In the genomic region with DNA sequence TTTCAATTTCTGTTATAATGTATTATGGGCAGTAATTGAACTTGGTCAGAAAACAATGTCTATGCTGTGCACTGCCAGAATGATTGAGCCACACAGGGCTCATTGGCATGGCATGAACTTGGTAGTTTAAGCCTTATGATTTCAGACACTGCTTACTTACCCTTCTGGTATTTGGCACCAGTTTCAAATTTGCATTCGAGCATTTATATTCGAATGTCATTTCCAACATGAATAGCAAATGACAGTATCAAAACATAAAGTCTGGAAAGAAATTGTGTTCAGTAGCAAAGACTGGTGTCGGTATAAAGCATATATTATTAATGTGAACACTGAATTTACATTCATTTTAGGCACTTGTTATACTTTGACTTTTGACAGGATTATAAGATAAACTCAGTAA, we compare ENCODE assay signal across 26 mouse cellular contexts. TPM values are rescaled to one million over a fixed set of nuclear protein-coding genes. Genes with fewer than 3 reads are reported as not detected.
"Had no signal": no experiment of that assay in that cellular context is flagged by ENCODE, and none has a peak within 500 bp of the region (broad histone marks: within the 10 kb centered on the region; RNA-seq: fewer than 3 reads in every experiment).

No protein-coding gene starts in this region.

- H3K4me2 ChIP-seq: embryonic facial prominence, embryonic 12.5 days; embryonic facial prominence, embryonic 13.5 days; embryonic facial prominence, embryonic 15.5 days; forebrain, embryonic 12.5 days; forebrain, embryonic 15.5 days had no signal

- DNase-seq: cerebellum, adult 9-10 months; cerebellum, adult 9-11 months; cerebellum, postnatal 10 days; cerebellum, postnatal 14 days; cerebellum, postnatal 25 days; cerebellum, postnatal 36 days; embryo, embryonic 11 days; forebrain, postnatal 0 days; gastrocnemius, adult 2 months; gastrocnemius, postnatal 10 days; gastrocnemius, postnatal 14 days; gastrocnemius, postnatal 25 days; gastrocnemius, postnatal 36 days; heart, adult 11 months; heart, adult 18-20 months; heart, adult 2 months had no signal

- H3K9me3 ChIP-seq: embryonic facial prominence, embryonic 10.5 days; embryonic facial prominence, embryonic 12.5 days; embryonic facial prominence, embryonic 13.5 days; embryonic facial prominence, embryonic 15.5 days; forebrain, embryonic 10.5 days; forebrain, embryonic 12.5 days; forebrain, embryonic 15.5 days; heart, embryonic 10.5 days had no signal

- H3K27me3 ChIP-seq: embryonic facial prominence, embryonic 12.5 days; embryonic facial prominence, embryonic 13.5 days; embryonic facial prominence, embryonic 15.5 days; forebrain, embryonic 12.5 days; forebrain, embryonic 15.5 days had no signal

- H3K4me3 ChIP-seq: embryonic facial prominence, embryonic 10.5 days; embryonic facial prominence, embryonic 12.5 days; embryonic facial prominence, embryonic 13.5 days; embryonic facial prominence, embryonic 15.5 days; erythroblast, embryonic 14.5 days; forebrain, embryonic 10.5 days; forebrain, embryonic 12.5 days; forebrain, embryonic 15.5 days; gastrocnemius, adult 2 months; heart, adult 2 months; heart, embryonic 10.5 days had no signal

- H3K27ac ChIP-seq: embryonic facial prominence, embryonic 10.5 days; embryonic facial prominence, embryonic 12.5 days; embryonic facial prominence, embryonic 13.5 days; embryonic facial prominence, embryonic 15.5 days; forebrain, embryonic 10.5 days; forebrain, embryonic 12.5 days; forebrain, embryonic 15.5 days; gastrocnemius, adult 2 months; heart, adult 2 months; heart, embryonic 10.5 days had no signal

- H3K36me3 ChIP-seq: embryonic facial prominence, embryonic 10.5 days; embryonic facial prominence, embryonic 12.5 days; embryonic facial prominence, embryonic 13.5 days; embryonic facial prominence, embryonic 15.5 days; forebrain, embryonic 10.5 days; forebrain, embryonic 12.5 days; forebrain, embryonic 15.5 days; heart, embryonic 10.5 days had no signal

- H3K9ac ChIP-seq: embryonic facial prominence, embryonic 12.5 days; embryonic facial prominence, embryonic 13.5 days; embryonic facial prominence, embryonic 15.5 days; forebrain, embryonic 12.5 days; forebrain, embryonic 15.5 days; forebrain, postnatal 0 days had no signal

- H3K4me1 ChIP-seq: embryonic facial prominence, embryonic 12.5 days; embryonic facial prominence, embryonic 15.5 days; heart, embryonic 10.5 days had no signal

- ATAC-seq: forebrain, embryonic 15.5 days; forebrain, embryonic 16.5 days; forebrain, postnatal 0 days had no signal

RNA-seq across cellular contexts. Expression of a gene that starts 50.8 kb away (rescaled TPM):
- polyA plus RNA-seq: erythroblast, embryonic 14.5 days had no signal
